Mouse (Mus musculus): ENCODE measurements around the gene Ldah. TPM values are rescaled to one million over a fixed set of nuclear protein-coding genes. Genes with fewer than 3 reads are reported as not detected.

Gene Ldah
- polyA plus RNA-seq, 1 experiment from 2014 or later, result 59.2 TPM

GRCm38 (mm10) chr12:8300111-8300480, 92.2 kb downstream of the Ldah start:
- ATAC-seq (replicated peaks; ENCODE audit: insufficient number of reproducible peaks, low FRiP score, low TSS enrichment), result no peak
- H3K4me3 ChIP-seq (ENCODE audit: low read depth, low read length), result peak overlapping the region; percentile 53; the same call in 1 of the 2 replicates
- H3K27ac ChIP-seq (ENCODE audit: low read depth, low read length), result no peak overlapping the region
- H3K27me3 ChIP-seq (ENCODE audit: control insufficient read depth, insufficient read depth, low read length), result peaks cover 91% of the 10 kb centered on the region
- WGBS (ENCODE audit: insufficient replicate concordance), result 21% methylated on average over 10 of the region's 10 CpGs
- H3K9me3 ChIP-seq (replicated peaks; ENCODE audit: control insufficient read depth, low read length), result no peaks in the 10 kb centered on the region
- H3K4me2 ChIP-seq, result peak overlapping the region; percentile 54; the same call in 1 of the 2 replicates
- H3K4me1 ChIP-seq (ENCODE audit: control insufficient read depth, insufficient read depth, low read length), result peaks cover 15% of the 10 kb centered on the region
- H3K9ac ChIP-seq (ENCODE audit: low read depth, low read length), result no peak overlapping the region
- H3K36me3 ChIP-seq (ENCODE audit: control insufficient read depth, insufficient read depth, low read length), result no peaks in the 10 kb centered on the region

- peaks cover 15% of the 10 kb centered on the region for H3K4me1 ChIP-seq (ENCODE audit: control insufficient read depth, insufficient read depth, low read length)
- no peak overlapping the region for H3K4me2 ChIP-seq
- H3K9ac ChIP-seq (ENCODE audit: low read depth, low read length), result no peak overlapping the region
- peaks cover 92% of the 10 kb centered on the region for H3K27me3 ChIP-seq (ENCODE audit: control insufficient read depth, insufficient read depth, low read length)
- H3K36me3 ChIP-seq (ENCODE audit: control insufficient read depth, insufficient read depth, low read length), result no peaks in the 10 kb centered on the region
- no peak overlapping the region for H3K27ac ChIP-seq (ENCODE audit: low read depth, low read length)
- H3K9me3 ChIP-seq (replicated peaks; ENCODE audit: control insufficient read depth, low read length), result no peaks in the 10 kb centered on the region
- no peak overlapping the region for H3K4me3 ChIP-seq (ENCODE audit: low read depth, low read length)
- no peak for ATAC-seq (replicated peaks; ENCODE audit: insufficient number of reproducible peaks, low FRiP score, low TSS enrichment)
- WGBS (ENCODE audit: insufficient replicate concordance), result 43% methylated on average over 5 of the region's 5 CpGs
Observed at GRCm38 (mm10) chr12:8300521-8300920, 92.6 kb downstream of the Ldah start.

- Histone ChIP-seq H3K36me3 (ENCODE audit: control insufficient read depth, insufficient read depth, low read length) (no peaks in the 10 kb centered on the region), H3K9me3 (replicated peaks; ENCODE audit: control insufficient read depth, low read length) (no peaks in the 10 kb centered on the region), H3K27me3 (ENCODE audit: control insufficient read depth, insufficient read depth, low read length) (peaks cover 91% of the 10 kb centered on the region), H3K4me3 (ENCODE audit: low read depth, low read length) (peak overlapping the region; percentile 57), H3K4me1 (ENCODE audit: control insufficient read depth, insufficient read depth, low read length) (peaks cover 15% of the 10 kb centered on the region), H3K27ac (ENCODE audit: low read depth, low read length) (no peak overlapping the region), H3K4me2 (peak overlapping the region; percentile 77), H3K9ac (ENCODE audit: low read depth, low read length) (peak overlapping the region; percentile 44; the same call in 1 of the 2 replicates)
- WGBS (ENCODE audit: insufficient replicate concordance), result 3% methylated on average over 41 of the region's 46 CpGs
- no peak for ATAC-seq (replicated peaks; ENCODE audit: insufficient number of reproducible peaks, low FRiP score, low TSS enrichment)
Observed at GRCm38 (mm10) chr12:8301011-8301814, 93.3 kb downstream of the Ldah start.

DNA sequence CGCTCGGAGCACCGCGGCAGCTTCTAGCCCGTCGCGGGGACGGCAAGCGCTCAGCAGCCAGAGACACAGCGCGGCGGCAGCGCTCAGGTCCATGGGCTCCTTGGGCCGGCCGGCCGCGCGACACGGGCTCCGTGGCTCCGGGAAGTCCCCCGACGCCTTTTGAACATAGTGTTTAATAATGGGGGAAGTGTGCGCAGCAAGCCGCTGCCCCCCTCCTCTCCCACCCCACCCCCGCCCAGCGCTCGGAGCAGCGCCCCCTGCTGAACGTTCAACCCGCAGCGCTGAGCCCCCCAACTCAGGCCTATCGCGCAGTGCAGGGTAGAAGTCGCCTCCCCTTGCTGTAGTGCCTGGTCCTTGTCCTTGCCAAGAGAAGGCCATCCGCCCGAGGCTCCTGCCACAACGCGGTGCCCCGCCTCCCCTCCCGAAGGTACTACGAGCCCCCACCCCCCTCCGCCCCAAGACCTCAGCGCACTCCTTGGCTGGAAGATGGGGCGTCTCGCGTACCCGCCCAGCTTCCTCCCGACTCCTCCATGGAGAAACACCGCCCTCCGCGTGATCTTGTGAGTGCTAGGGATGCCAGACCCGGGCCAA, 94.0 kb downstream of the Ldah start, which contains the start of gene Gdf7:
Gene Gdf7 (minus strand): TSS at position 114 of the 591 bp plus-strand sequence.
- Histone ChIP-seq H3K9me3 (replicated peaks; ENCODE audit: control insufficient read depth, low read length) (no peaks in the 10 kb centered on the region), H3K27ac (ENCODE audit: low read depth, low read length) (no peak within 1 kb of the TSS), H3K27me3 (ENCODE audit: control insufficient read depth, insufficient read depth, low read length) (peaks cover 86% of the 10 kb centered on the region), H3K36me3 (ENCODE audit: control insufficient read depth, insufficient read depth, low read length) (no peaks in the 10 kb centered on the region), H3K4me3 (ENCODE audit: low read depth, low read length) (peak within 1 kb of the TSS; percentile 57), H3K4me1 (ENCODE audit: control insufficient read depth, insufficient read depth, low read length) (peaks cover 15% of the 10 kb centered on the region), H3K4me2 (peak within 1 kb of the TSS; percentile 77), H3K9ac (ENCODE audit: low read depth, low read length) (peak within 1 kb of the TSS; percentile 44; the same call in 1 of the 2 replicates)
- ATAC-seq (replicated peaks; ENCODE audit: insufficient number of reproducible peaks, low FRiP score, low TSS enrichment), result no peak; the same call in 1 of the 2 replicates
- under 1% methylated on average over 45 of the region's 53 CpGs for WGBS (ENCODE audit: insufficient replicate concordance)

DNA sequence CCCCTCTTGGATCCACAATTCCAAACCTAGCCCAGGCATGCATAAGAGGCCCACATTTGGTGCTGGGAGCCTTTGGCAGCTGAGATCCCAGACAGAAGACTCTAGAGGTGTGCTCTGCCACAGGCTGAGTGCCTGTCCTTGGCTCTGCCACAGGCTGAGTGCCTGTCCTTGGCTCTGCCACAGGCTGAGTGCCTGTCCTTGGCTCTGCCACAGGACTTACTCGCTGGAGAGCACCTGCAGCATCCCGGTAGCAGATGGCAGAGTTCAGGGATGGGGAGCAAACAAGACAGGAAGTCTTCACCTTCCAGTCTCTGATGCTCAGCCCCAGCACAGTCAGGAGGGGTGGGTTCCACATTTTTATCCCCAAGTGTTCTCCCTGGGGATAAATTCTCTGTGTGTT, 97.4 kb downstream of the Ldah start:
- no peak for ATAC-seq (replicated peaks; ENCODE audit: insufficient number of reproducible peaks, low FRiP score, low TSS enrichment)
- H3K4me3 ChIP-seq (ENCODE audit: low read depth, low read length), result no peak overlapping the region
- no peak overlapping the region for H3K4me2 ChIP-seq
- no peaks in the 10 kb centered on the region for H3K36me3 ChIP-seq (ENCODE audit: control insufficient read depth, insufficient read depth, low read length)
- peaks cover 59% of the 10 kb centered on the region for H3K27me3 ChIP-seq (ENCODE audit: control insufficient read depth, insufficient read depth, low read length)
- H3K27ac ChIP-seq (ENCODE audit: low read depth, low read length), result no peak overlapping the region
- H3K4me1 ChIP-seq (ENCODE audit: control insufficient read depth, insufficient read depth, low read length), result peaks cover 9% of the 10 kb centered on the region
- 60% methylated on average over 2 of the region's 2 CpGs for whole genome bisulfite sequencing (ENCODE audit: insufficient replicate concordance)
- no peak overlapping the region for H3K9ac ChIP-seq (ENCODE audit: low read depth, low read length)
- no peaks in the 10 kb centered on the region for H3K9me3 ChIP-seq (replicated peaks; ENCODE audit: control insufficient read depth, low read length)

GRCm38 (mm10) chr12:8306432-8306831, 98.5 kb downstream of the Ldah start:
- ATAC-seq (replicated peaks; ENCODE audit: insufficient number of reproducible peaks, low FRiP score, low TSS enrichment), result no peak
- H3K36me3 ChIP-seq (ENCODE audit: control insufficient read depth, insufficient read depth, low read length), result no peaks in the 10 kb centered on the region
- H3K27me3 ChIP-seq (ENCODE audit: control insufficient read depth, insufficient read depth, low read length), result peaks cover 59% of the 10 kb centered on the region
- 6% methylated on average over 5 of the region's 5 CpGs for WGBS (ENCODE audit: insufficient replicate concordance)
- H3K4me1 ChIP-seq (ENCODE audit: control insufficient read depth, insufficient read depth, low read length), result peaks cover 8% of the 10 kb centered on the region
- H3K27ac ChIP-seq (ENCODE audit: low read depth, low read length), result no peak overlapping the region
- H3K4me3 ChIP-seq (ENCODE audit: low read depth, low read length), result no peak overlapping the region
- no peaks in the 10 kb centered on the region for H3K9me3 ChIP-seq (replicated peaks; ENCODE audit: control insufficient read depth, low read length)
- peak overlapping the region; percentile 3; the same call in 1 of the 2 replicates for H3K4me2 ChIP-seq
- no peak overlapping the region for H3K9ac ChIP-seq (ENCODE audit: low read depth, low read length)

DNA sequence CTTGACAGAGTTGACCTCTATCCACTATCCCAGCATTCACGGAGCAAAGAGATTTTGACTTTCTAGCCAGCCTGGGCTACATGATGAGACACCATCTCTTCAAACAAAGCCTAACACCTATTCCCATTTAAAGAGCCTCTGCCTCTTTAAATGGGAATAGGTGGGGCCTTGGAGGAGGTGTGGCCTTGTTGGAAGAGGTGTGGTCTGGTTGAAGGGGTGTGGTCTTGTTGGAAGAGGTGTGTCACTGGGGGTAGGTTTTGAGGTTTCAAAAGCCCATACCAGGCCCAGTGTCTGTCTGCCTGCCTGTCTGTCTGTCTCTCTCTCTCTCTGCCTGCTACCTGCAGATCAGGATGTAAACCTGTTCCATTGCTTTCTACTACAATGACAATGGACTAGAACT, 99.0 kb downstream of the Ldah start:
- Histone ChIP-seq H3K4me1 (ENCODE audit: control insufficient read depth, insufficient read depth, low read length) (peaks cover 5% of the 10 kb centered on the region), H3K27me3 (ENCODE audit: control insufficient read depth, insufficient read depth, low read length) (peaks cover 59% of the 10 kb centered on the region), H3K27ac (ENCODE audit: low read depth, low read length) (no peak overlapping the region), H3K9me3 (replicated peaks; ENCODE audit: control insufficient read depth, low read length) (no peaks in the 10 kb centered on the region), H3K4me2 (no peak overlapping the region), H3K4me3 (ENCODE audit: low read depth, low read length) (no peak overlapping the region), H3K9ac (ENCODE audit: low read depth, low read length) (no peak overlapping the region), H3K36me3 (ENCODE audit: control insufficient read depth, insufficient read depth, low read length) (no peaks in the 10 kb centered on the region)
- ATAC-seq (replicated peaks; ENCODE audit: insufficient number of reproducible peaks, low FRiP score, low TSS enrichment), result no peak
- 52% methylated on average over 1 of the region's 1 CpGs for WGBS (ENCODE audit: insufficient replicate concordance)

DNA sequence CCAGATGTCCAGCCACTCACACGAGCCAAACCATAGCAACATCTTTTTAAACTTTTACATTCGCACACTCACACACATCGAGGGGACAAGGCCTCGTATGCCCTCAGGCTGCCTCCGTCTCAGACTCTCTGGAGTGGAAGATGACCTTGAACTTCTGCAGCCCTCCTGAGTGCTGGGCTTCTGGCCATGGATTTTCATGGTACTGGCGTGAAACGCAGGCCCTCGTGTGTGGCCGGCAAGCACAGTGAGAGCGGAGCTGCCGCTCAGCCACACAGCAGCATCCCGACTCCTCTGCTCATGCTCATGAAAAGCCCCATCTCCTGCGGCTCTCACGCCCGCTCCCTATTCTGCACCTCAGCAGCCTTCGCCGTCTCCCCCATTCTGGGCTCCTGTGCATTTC, 103.1 kb downstream of the Ldah start:
- Histone ChIP-seq H3K9me3 (replicated peaks; ENCODE audit: control insufficient read depth, low read length) (no peaks in the 10 kb centered on the region), H3K36me3 (ENCODE audit: control insufficient read depth, insufficient read depth, low read length) (no peaks in the 10 kb centered on the region), H3K9ac (ENCODE audit: low read depth, low read length) (no peak overlapping the region), H3K4me1 (ENCODE audit: control insufficient read depth, insufficient read depth, low read length) (peaks cover 7% of the 10 kb centered on the region), H3K27me3 (ENCODE audit: control insufficient read depth, insufficient read depth, low read length) (peaks cover 24% of the 10 kb centered on the region), H3K4me2 (no peak overlapping the region), H3K4me3 (ENCODE audit: low read depth, low read length) (no peak overlapping the region), H3K27ac (ENCODE audit: low read depth, low read length) (no peak overlapping the region)
- no peak for ATAC-seq (replicated peaks; ENCODE audit: insufficient number of reproducible peaks, low FRiP score, low TSS enrichment)
- WGBS (ENCODE audit: insufficient replicate concordance), result 51% methylated on average over 17 of the region's 17 CpGs

Data from heart, embryonic 11.5 days (tissue).